Mouse (Mus musculus): ENCODE results near the gene Arhgap32. TPM values are rescaled to one million over a fixed set of nuclear protein-coding genes. Genes with fewer than 3 reads are reported as not detected.
A peak's percentile ranks its signal among the peaks of the same experiment; 100 is the strongest.
"Not testable (repeated sequence)": the region's sequence is repeated elsewhere in the genome, so short reads cannot be mapped to it uniquely, and the experiment has no call there.

Gene Arhgap32
- polyA plus RNA-seq, 1 experiment, result 28.4 TPM

- Histone ChIP-seq H3K27ac (ENCODE audit: insufficient read depth, low read length) (no peak overlapping the region), H3K4me1 (ENCODE audit: control insufficient read depth, insufficient read depth, low read length) (no peaks in the 10 kb centered on the region), H3K4me3 (ENCODE audit: insufficient read depth, low read length) (no peak overlapping the region)
- TF ChIP-seq CTCF (IDR thresholded peaks at IDR 0.05; ENCODE audit: borderline replicate concordance, insufficient read depth, low read length) (no peak), POLR2A (IDR thresholded peaks at IDR 0.05; ENCODE audit: low read depth, low read length) (no peak)
These were observed 34.1 kb downstream of the Arhgap32 start for GRCm38 (mm10) chr9:32149836-32150642.

GRCm38 (mm10) chr9:32154727-32155371, 38.9 kb downstream of the Arhgap32 start:
- TF ChIP-seq CTCF (IDR thresholded peaks at IDR 0.05; ENCODE audit: borderline replicate concordance, insufficient read depth, low read length) (no peak), POLR2A (IDR thresholded peaks at IDR 0.05; ENCODE audit: low read depth, low read length) (no peak)
- no peak overlapping the region for H3K27ac ChIP-seq (ENCODE audit: insufficient read depth, low read length)
- no peak overlapping the region for H3K4me3 ChIP-seq (ENCODE audit: insufficient read depth, low read length)
- no peaks in the 10 kb centered on the region for H3K4me1 ChIP-seq (ENCODE audit: control insufficient read depth, insufficient read depth, low read length)

GRCm38 (mm10) chr9:32156706-32157105, 40.8 kb downstream of the Arhgap32 start:
- Histone ChIP-seq H3K4me1 (ENCODE audit: control insufficient read depth, insufficient read depth, low read length) (no peaks in the 10 kb centered on the region), H3K4me3 (ENCODE audit: insufficient read depth, low read length) (no peak overlapping the region), H3K27ac (ENCODE audit: insufficient read depth, low read length) (no peak overlapping the region)
- TF ChIP-seq CTCF (IDR thresholded peaks at IDR 0.05; ENCODE audit: borderline replicate concordance, insufficient read depth, low read length), result no peak
- no peak for TF ChIP-seq POLR2A (IDR thresholded peaks at IDR 0.05; ENCODE audit: low read depth, low read length)

GRCm38 (mm10) chr9:32157201-32157600, 41.3 kb downstream of the Arhgap32 start:
- no peak overlapping the region for H3K27ac ChIP-seq (ENCODE audit: insufficient read depth, low read length)
- no peaks in the 10 kb centered on the region for H3K4me1 ChIP-seq (ENCODE audit: control insufficient read depth, insufficient read depth, low read length)
- H3K4me3 ChIP-seq (ENCODE audit: insufficient read depth, low read length), result no peak overlapping the region
- TF ChIP-seq CTCF (IDR thresholded peaks at IDR 0.05; ENCODE audit: borderline replicate concordance, insufficient read depth, low read length) (no peak), POLR2A (IDR thresholded peaks at IDR 0.05; ENCODE audit: low read depth, low read length) (no peak)

- Histone ChIP-seq H3K27ac (ENCODE audit: insufficient read depth, low read length) (no peak overlapping the region), H3K4me1 (ENCODE audit: control insufficient read depth, insufficient read depth, low read length) (no peaks in the 10 kb centered on the region), H3K4me3 (ENCODE audit: insufficient read depth, low read length) (no peak overlapping the region)
- TF ChIP-seq POLR2A (IDR thresholded peaks at IDR 0.05; ENCODE audit: low read depth, low read length) (no peak), CTCF (IDR thresholded peaks at IDR 0.05; ENCODE audit: borderline replicate concordance, insufficient read depth, low read length) (peak; percentile 95)
These were observed 43.1 kb downstream of the Arhgap32 start for GRCm38 (mm10) chr9:32158837-32159543.

GRCm38 (mm10) chr9:32159724-32160123, 43.8 kb downstream of the Arhgap32 start:
- no peaks in the 10 kb centered on the region for H3K4me1 ChIP-seq (ENCODE audit: control insufficient read depth, insufficient read depth, low read length)
- TF ChIP-seq CTCF (IDR thresholded peaks at IDR 0.05; ENCODE audit: borderline replicate concordance, insufficient read depth, low read length) (no peak), POLR2A (IDR thresholded peaks at IDR 0.05; ENCODE audit: low read depth, low read length) (no peak)
- no peak overlapping the region for H3K4me3 ChIP-seq (ENCODE audit: insufficient read depth, low read length)
- no peak overlapping the region for H3K27ac ChIP-seq (ENCODE audit: insufficient read depth, low read length)

GRCm38 (mm10) chr9:32162792-32163191, 46.9 kb downstream of the Arhgap32 start:
- no peak overlapping the region for H3K27ac ChIP-seq (ENCODE audit: insufficient read depth, low read length)
- no peaks in the 10 kb centered on the region for H3K4me1 ChIP-seq (ENCODE audit: control insufficient read depth, insufficient read depth, low read length)
- TF ChIP-seq CTCF (IDR thresholded peaks at IDR 0.05; ENCODE audit: borderline replicate concordance, insufficient read depth, low read length), result no peak
- no peak for TF ChIP-seq POLR2A (IDR thresholded peaks at IDR 0.05; ENCODE audit: low read depth, low read length)
- no peak overlapping the region for H3K4me3 ChIP-seq (ENCODE audit: insufficient read depth, low read length)

- H3K27ac ChIP-seq (ENCODE audit: insufficient read depth, low read length); H3K4me1 ChIP-seq (ENCODE audit: control insufficient read depth, insufficient read depth, low read length); H3K4me3 ChIP-seq (ENCODE audit: insufficient read depth, low read length): not testable (repeated sequence)
These were observed 47.9 kb downstream of the Arhgap32 start for GRCm38 (mm10) chr9:32163820-32164219.

- no peak overlapping the region for H3K27ac ChIP-seq (ENCODE audit: insufficient read depth, low read length)
- TF ChIP-seq CTCF (IDR thresholded peaks at IDR 0.05; ENCODE audit: borderline replicate concordance, insufficient read depth, low read length) (no peak), POLR2A (IDR thresholded peaks at IDR 0.05; ENCODE audit: low read depth, low read length) (no peak)
- no peaks in the 10 kb centered on the region for H3K4me1 ChIP-seq (ENCODE audit: control insufficient read depth, insufficient read depth, low read length)
- H3K4me3 ChIP-seq (ENCODE audit: insufficient read depth, low read length), result no peak overlapping the region
These were observed 52.7 kb downstream of the Arhgap32 start for GRCm38 (mm10) chr9:32168546-32169137.
